Comparison of ENCODE assay signal across 9 mouse cellular contexts in the genomic region with DNA sequence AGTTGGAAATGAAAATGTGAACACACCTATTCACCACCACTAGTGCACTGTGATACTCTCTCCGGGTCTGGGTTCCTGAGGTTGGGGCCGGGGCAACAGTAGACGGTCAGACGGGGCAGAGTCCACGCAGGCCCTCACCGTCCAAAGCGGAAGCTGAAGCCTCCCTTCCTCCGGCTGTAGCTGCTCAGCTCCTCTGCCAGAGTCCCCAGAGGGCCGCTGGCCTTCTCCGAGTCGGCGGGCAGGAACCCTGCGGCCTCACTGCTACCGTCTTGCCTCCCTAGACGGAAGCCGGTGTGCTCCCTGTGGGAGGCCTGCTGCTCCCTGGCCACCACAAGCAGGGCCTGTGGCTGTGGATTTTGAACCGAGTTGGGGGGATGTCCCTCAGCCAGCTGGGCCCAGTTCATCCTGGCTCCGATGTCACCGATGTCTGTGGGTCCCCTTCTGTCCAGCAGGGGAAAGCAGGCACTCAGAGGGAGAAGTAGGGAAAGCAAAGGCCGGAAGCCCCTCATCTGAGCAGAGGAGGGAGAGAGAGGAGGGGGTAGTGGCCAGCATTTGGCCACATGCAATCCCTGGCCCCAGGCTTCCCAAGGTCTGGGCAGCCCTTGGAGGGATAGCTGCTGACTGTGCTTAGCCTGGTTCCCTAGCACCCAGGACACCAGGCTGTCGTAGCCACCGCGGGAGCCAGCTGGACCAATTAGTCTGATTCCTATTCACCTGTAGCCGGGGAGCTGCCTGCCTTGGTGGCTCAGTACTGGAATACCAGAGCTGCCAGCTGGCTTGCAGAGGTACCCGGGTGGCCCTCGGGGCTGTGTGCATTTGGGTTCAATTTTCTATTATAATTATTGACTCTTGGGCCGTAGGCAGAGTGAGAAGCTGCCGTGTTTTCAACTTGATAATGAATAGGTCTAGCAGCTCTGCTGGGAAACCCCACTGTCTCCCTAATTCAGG. TPM values are rescaled to one million over a fixed set of nuclear protein-coding genes. Genes with fewer than 3 reads are reported as not detected.
A peak's percentile ranks its signal among the peaks of the same experiment; 100 is the strongest.
DNase-seq lines count a peak whose midpoint lies in the region; ATAC-seq lines count a peak whose summit lies in the region.
"Had no signal": no experiment of that assay in that cellular context is flagged by ENCODE, and none has a peak within 500 bp of the region (broad histone marks: within the 10 kb centered on the region; RNA-seq: fewer than 3 reads in every experiment).

No protein-coding gene starts in this region.

- peak overlapping the region; percentile 15; the same call in 1 of the 2 replicates for H3K4me2 ChIP-seq in embryonic facial prominence, embryonic 14.5 days (ENCODE audit: low read depth, low read length)
- no peak overlapping the region for H3K4me2 ChIP-seq in intestine, embryonic 16.5 days (ENCODE audit: low read depth, low read length)
- H3K4me2 ChIP-seq in midbrain, embryonic 13.5 days (replicated peaks): peak overlapping the region; percentile 8; the same call in 1 of the 2 replicates

- H3K36me3 ChIP-seq in embryonic facial prominence, embryonic 14.5 days (ENCODE audit: control insufficient read depth, insufficient read depth, low read length): peaks cover 21% of the 10 kb centered on the region
- peaks cover 4% of the 10 kb centered on the region; the same call in 1 of the 2 replicates for H3K36me3 ChIP-seq in intestine, embryonic 16.5 days (ENCODE audit: control insufficient read depth, insufficient read depth, low read length)
- peaks cover 9% of the 10 kb centered on the region for H3K36me3 ChIP-seq in midbrain, embryonic 13.5 days

- no peak overlapping the region for H3K27ac ChIP-seq in embryonic facial prominence, embryonic 14.5 days (replicated peaks; ENCODE audit: low read depth, low read length)
- H3K27ac ChIP-seq in intestine, embryonic 16.5 days (ENCODE audit: low read length): no peak overlapping the region
- H3K27ac ChIP-seq in midbrain, embryonic 13.5 days: peak overlapping the region; percentile 88
- H3K27ac ChIP-seq: liver, embryonic 14.5 days had no signal

- no peak for ATAC-seq in embryonic facial prominence, embryonic 14.5 days (ENCODE audit: low read depth)
- ATAC-seq in intestine, embryonic 16.5 days: peak; percentile 44; the same call in 1 of the 2 replicates
- no peak; the same call in 1 of the 2 replicates for ATAC-seq in midbrain, embryonic 13.5 days

- peak; percentile 29 to 43 for DNase-seq in heart, postnatal 10 days
- no peak for DNase-seq in heart, postnatal 25 days (ENCODE audit: low spot score)
- DNase-seq in embryonic facial prominence, embryonic 14.5 days (ENCODE audit: low spot score): no peak
- DNase-seq in ovary, postnatal 36 days (ENCODE audit: low spot score): no peak
- DNase-seq in adipocyte (ENCODE audit: low spot score): no peak
- DNase-seq in spleen, postnatal 36 days (ENCODE audit: low spot score in 2 of 2): no peak

- peaks cover 22% of the 10 kb centered on the region for H3K4me1 ChIP-seq in embryonic facial prominence, embryonic 14.5 days (ENCODE audit: control insufficient read depth, insufficient read depth, low read length)
- peaks cover 6% of the 10 kb centered on the region; the same call in 1 of the 2 replicates for H3K4me1 ChIP-seq in intestine, embryonic 16.5 days (ENCODE audit: control insufficient read depth, insufficient read depth, low read length)
- H3K4me1 ChIP-seq in midbrain, embryonic 13.5 days (replicated peaks): peaks cover 66% of the 10 kb centered on the region

- H3K4me3 ChIP-seq in embryonic facial prominence, embryonic 14.5 days (ENCODE audit: low read depth, low read length): no peak overlapping the region
- no peak overlapping the region for H3K4me3 ChIP-seq in intestine, embryonic 16.5 days (ENCODE audit: low read length)
- no peak overlapping the region for H3K4me3 ChIP-seq in midbrain, embryonic 13.5 days (replicated peaks)

- 20% methylated on average over 28 of the region's 28 CpGs for WGBS in embryonic facial prominence, embryonic 14.5 days
- WGBS in intestine, embryonic 16.5 days: 45% methylated on average over 28 of the region's 28 CpGs
- WGBS in midbrain, embryonic 13.5 days: 38% methylated on average over 28 of the region's 28 CpGs

- no peaks in the 10 kb centered on the region for H3K9me3 ChIP-seq in embryonic facial prominence, embryonic 14.5 days (ENCODE audit: control insufficient read depth, low read length)
- H3K9me3 ChIP-seq in intestine, embryonic 16.5 days (ENCODE audit: control insufficient read depth, low read length): no peaks in the 10 kb centered on the region
- H3K9me3 ChIP-seq in midbrain, embryonic 13.5 days: no peaks in the 10 kb centered on the region

- intact Hi-C loops in heart, postnatal 10 days (cut with DNase I): no loop called here
- intact Hi-C loops in heart, postnatal 25 days (cut with DNase I): no loop called here

- peak overlapping the region; percentile 28; the same call in 1 of the 2 replicates for H3K9ac ChIP-seq in embryonic facial prominence, embryonic 14.5 days (ENCODE audit: low read depth, low read length)
- H3K9ac ChIP-seq in intestine, embryonic 16.5 days (ENCODE audit: low read depth, low read length): peak overlapping the region; percentile 30; the same call in 1 of the 2 replicates
- H3K9ac ChIP-seq in midbrain, embryonic 13.5 days (replicated peaks): peak overlapping the region; percentile 36
- H3K9ac ChIP-seq: liver, embryonic 14.5 days had no signal

- H3K27me3 ChIP-seq in embryonic facial prominence, embryonic 14.5 days (replicated peaks; ENCODE audit: control insufficient read depth, insufficient read depth, low read length): no peaks in the 10 kb centered on the region
- no peaks in the 10 kb centered on the region for H3K27me3 ChIP-seq in intestine, embryonic 16.5 days (replicated peaks; ENCODE audit: control insufficient read depth, insufficient read depth, low read length)
- 0 out of 2 replicates have a peak, but pooled peaks cover 2% of the 10 kb centered on the region for H3K27me3 ChIP-seq in midbrain, embryonic 13.5 days

RNA-seq across cellular contexts. Expression of gene Qrfp, which starts 1.7 kb away (rescaled TPM):
- total RNA-seq in heart, postnatal 10 days (2021): not detected
- not detected for total RNA-seq in heart, postnatal 25 days (2021)
- polyA plus RNA-seq in embryonic facial prominence, embryonic 14.5 days (2014; fragmentation: Nextera tagmentation; extraction: Ambion mirVana): 0.10 and 0.22 TPM in 2 replicates
- 0.07 TPM in 1 of 2 replicates, not detected in the other for polyA plus RNA-seq in intestine, embryonic 16.5 days (2015; fragmentation: Nextera tagmentation; extraction: Ambion mirVana)
- polyA plus RNA-seq in midbrain, embryonic 13.5 days (2015; fragmentation: Nextera tagmentation; extraction: Ambion mirVana): 0.06 and 0.12 TPM in 2 replicates
- polyA plus RNA-seq: liver, embryonic 14.5 days had no signal

RNA-seq across cellular contexts. Expression of gene Fibcd1, which starts 37.1 kb away (rescaled TPM):
- total RNA-seq in heart, postnatal 10 days (2021): not detected
- not detected for total RNA-seq in heart, postnatal 25 days (2021)
- 0.19 and 0.29 TPM in 2 replicates for polyA plus RNA-seq in embryonic facial prominence, embryonic 14.5 days (2014; fragmentation: Nextera tagmentation; extraction: Ambion mirVana)
- polyA plus RNA-seq in intestine, embryonic 16.5 days (2015; fragmentation: Nextera tagmentation; extraction: Ambion mirVana): 0.70 and 0.77 TPM in 2 replicates
- polyA plus RNA-seq in midbrain, embryonic 13.5 days (2015; fragmentation: Nextera tagmentation; extraction: Ambion mirVana): 8.4 and 11.2 TPM in 2 replicates

Comparison
In these comparisons a context has a peak if more than half of its experiments do, and no peak if none do; other contexts are left out.
1. DNase-seq: peak in heart, postnatal 10 days (2 of 2); none in heart, postnatal 25 days (single experiment), embryonic facial prominence, embryonic 14.5 days (single experiment), ovary, postnatal 36 days (single experiment), adipocyte (single experiment) and spleen, postnatal 36 days (0 of 2).
2. Peak in every context shown above with its lines, with median percentiles within 50 percentile points of each other: H3K9ac ChIP-seq.